Mouse (Mus musculus): ENCODE measurements around the gene Osbpl10. TPM values are rescaled to one million over a fixed set of nuclear protein-coding genes. Genes with fewer than 3 reads are reported as not detected.
A peak's percentile ranks its signal among the peaks of the same experiment; 100 is the strongest.

Gene Osbpl10
- polyA plus RNA-seq, 1 experiment from 2014 or later = 0.11 TPM

- no peaks in the 10 kb centered on the region for H3K36me3 ChIP-seq (ENCODE audit: control insufficient read depth, insufficient read depth)
- H3K4me3 ChIP-seq (ENCODE audit: low read depth, low read length) = no peak overlapping the region
- no peaks in the 10 kb centered on the region for H3K27me3 ChIP-seq (ENCODE audit: control insufficient read depth, insufficient read depth, low read depth, low read length)
- 10% methylated on average over 8 of the region's 8 CpGs for WGBS (ENCODE audit: insufficient replicate concordance)
- H3K9ac ChIP-seq (ENCODE audit: low read depth, low read length) = no peak overlapping the region
- ATAC-seq (ENCODE audit: low read depth) = peak; percentile 78
- H3K27ac ChIP-seq (ENCODE audit: low read length) = peak overlapping the region; percentile 81
- H3K9me3 ChIP-seq (replicated peaks; ENCODE audit: control insufficient read depth, low read length) = no peaks in the 10 kb centered on the region
- H3K4me2 ChIP-seq (ENCODE audit: low read depth, low read length) = peak overlapping the region; percentile 32; the same call in 1 of the 2 replicates
- peaks cover 23% of the 10 kb centered on the region for H3K4me1 ChIP-seq (ENCODE audit: control insufficient read depth, low read depth, low read length)
Measured at GRCm38 (mm10) chr9:115165996-115166395, 187.6 kb downstream of the Osbpl10 start.

GRCm38 (mm10) chr9:115169591-115169990 is 191.2 kb downstream of the Osbpl10 start:
- H3K9ac ChIP-seq (ENCODE audit: low read depth, low read length) = no peak overlapping the region
- no peak overlapping the region for H3K4me2 ChIP-seq (ENCODE audit: low read depth, low read length)
- no peak for ATAC-seq (ENCODE audit: low read depth)
- H3K27ac ChIP-seq (ENCODE audit: low read length) = no peak overlapping the region
- no peaks in the 10 kb centered on the region for H3K27me3 ChIP-seq (ENCODE audit: control insufficient read depth, insufficient read depth, low read depth, low read length)
- H3K4me1 ChIP-seq (ENCODE audit: control insufficient read depth, low read depth, low read length) = peaks cover 16% of the 10 kb centered on the region
- no peak overlapping the region for H3K4me3 ChIP-seq (ENCODE audit: low read depth, low read length)
- no peaks in the 10 kb centered on the region for H3K36me3 ChIP-seq (ENCODE audit: control insufficient read depth, insufficient read depth)
- 81% methylated on average over 13 of the region's 13 CpGs for WGBS (ENCODE audit: insufficient replicate concordance)
- H3K9me3 ChIP-seq (replicated peaks; ENCODE audit: control insufficient read depth, low read length) = no peaks in the 10 kb centered on the region

- no peak overlapping the region for H3K9ac ChIP-seq (ENCODE audit: low read depth, low read length)
- no peak overlapping the region for H3K4me3 ChIP-seq (ENCODE audit: low read depth, low read length)
- no peaks in the 10 kb centered on the region for H3K27me3 ChIP-seq (ENCODE audit: control insufficient read depth, insufficient read depth, low read depth, low read length)
- H3K27ac ChIP-seq (ENCODE audit: low read length) = no peak overlapping the region
- H3K4me1 ChIP-seq (ENCODE audit: control insufficient read depth, low read depth, low read length) = no peaks in the 10 kb centered on the region; the same call in 1 of the 2 replicates
- 74% methylated on average over 6 of the region's 6 CpGs for WGBS (ENCODE audit: insufficient replicate concordance)
- ATAC-seq (ENCODE audit: low read depth) = no peak
- no peaks in the 10 kb centered on the region for H3K36me3 ChIP-seq (ENCODE audit: control insufficient read depth, insufficient read depth)
- H3K9me3 ChIP-seq (replicated peaks; ENCODE audit: control insufficient read depth, low read length) = no peaks in the 10 kb centered on the region
- no peak overlapping the region for H3K4me2 ChIP-seq (ENCODE audit: low read depth, low read length)
Measured at GRCm38 (mm10) chr9:115172096-115172495, 193.7 kb downstream of the Osbpl10 start.

- no peak overlapping the region for H3K9ac ChIP-seq (ENCODE audit: low read depth, low read length)
- no peak overlapping the region for H3K27ac ChIP-seq (ENCODE audit: low read length)
- no peaks in the 10 kb centered on the region for H3K27me3 ChIP-seq (ENCODE audit: control insufficient read depth, insufficient read depth, low read depth, low read length)
- no peaks in the 10 kb centered on the region for H3K36me3 ChIP-seq (ENCODE audit: control insufficient read depth, insufficient read depth)
- WGBS (ENCODE audit: insufficient replicate concordance) = 72% methylated on average over 5 of the region's 5 CpGs
- no peaks in the 10 kb centered on the region for H3K9me3 ChIP-seq (replicated peaks; ENCODE audit: control insufficient read depth, low read length)
- H3K4me2 ChIP-seq (ENCODE audit: low read depth, low read length) = no peak overlapping the region
- no peak overlapping the region for H3K4me3 ChIP-seq (ENCODE audit: low read depth, low read length)
- no peak for ATAC-seq (ENCODE audit: low read depth)
- H3K4me1 ChIP-seq (ENCODE audit: control insufficient read depth, low read depth, low read length) = no peaks in the 10 kb centered on the region
Measured at GRCm38 (mm10) chr9:115179154-115179553, 200.8 kb downstream of the Osbpl10 start.

GRCm38 (mm10) chr9:115179935-115180334 is 201.6 kb downstream of the Osbpl10 start:
- no peak overlapping the region for H3K9ac ChIP-seq (ENCODE audit: low read depth, low read length)
- no peaks in the 10 kb centered on the region for H3K36me3 ChIP-seq (ENCODE audit: control insufficient read depth, insufficient read depth)
- 42% methylated on average over 8 of the region's 8 CpGs for WGBS (ENCODE audit: insufficient replicate concordance)
- H3K4me3 ChIP-seq (ENCODE audit: low read depth, low read length) = no peak overlapping the region
- H3K27ac ChIP-seq (ENCODE audit: low read length) = no peak overlapping the region
- ATAC-seq (ENCODE audit: low read depth) = no peak
- no peak overlapping the region for H3K4me2 ChIP-seq (ENCODE audit: low read depth, low read length)
- H3K27me3 ChIP-seq (ENCODE audit: control insufficient read depth, insufficient read depth, low read depth, low read length) = no peaks in the 10 kb centered on the region
- H3K9me3 ChIP-seq (replicated peaks; ENCODE audit: control insufficient read depth, low read length) = no peaks in the 10 kb centered on the region
- no peaks in the 10 kb centered on the region for H3K4me1 ChIP-seq (ENCODE audit: control insufficient read depth, low read depth, low read length)

- WGBS (ENCODE audit: insufficient replicate concordance) = 71% methylated on average over 11 of the region's 11 CpGs
Measured at GRCm38 (mm10) chr9:115186402-115186801, 208.0 kb downstream of the Osbpl10 start.

GRCm38 (mm10) chr9:115190376-115190942 is 212.1 kb downstream of the Osbpl10 start:
- no peaks in the 10 kb centered on the region for H3K9me3 ChIP-seq (replicated peaks; ENCODE audit: control insufficient read depth, low read length)
- H3K4me3 ChIP-seq (ENCODE audit: low read depth, low read length) = no peak overlapping the region
- no peak for ATAC-seq (ENCODE audit: low read depth)
- WGBS (ENCODE audit: insufficient replicate concordance) = 47% methylated on average over 9 of the region's 9 CpGs
- no peak overlapping the region for H3K27ac ChIP-seq (ENCODE audit: low read length)
- no peak overlapping the region for H3K9ac ChIP-seq (ENCODE audit: low read depth, low read length)
- no peaks in the 10 kb centered on the region for H3K27me3 ChIP-seq (ENCODE audit: control insufficient read depth, insufficient read depth, low read depth, low read length)
- H3K4me1 ChIP-seq (ENCODE audit: control insufficient read depth, low read depth, low read length) = peaks cover 4% of the 10 kb centered on the region
- no peaks in the 10 kb centered on the region for H3K36me3 ChIP-seq (ENCODE audit: control insufficient read depth, insufficient read depth)
- H3K4me2 ChIP-seq (ENCODE audit: low read depth, low read length) = no peak overlapping the region

More at GRCm38 (mm10) chr9:115186402-115186801, 208.0 kb downstream of the Osbpl10 start:
- no peak for ATAC-seq (ENCODE audit: low read depth)
- no peak overlapping the region for H3K4me2 ChIP-seq (ENCODE audit: low read depth, low read length)
- H3K4me1 ChIP-seq (ENCODE audit: control insufficient read depth, low read depth, low read length) = peaks cover 4% of the 10 kb centered on the region
- H3K9me3 ChIP-seq (replicated peaks; ENCODE audit: control insufficient read depth, low read length) = no peaks in the 10 kb centered on the region
- no peak overlapping the region for H3K4me3 ChIP-seq (ENCODE audit: low read depth, low read length)
- no peak overlapping the region for H3K27ac ChIP-seq (ENCODE audit: low read length)
- H3K9ac ChIP-seq (ENCODE audit: low read depth, low read length) = no peak overlapping the region
- H3K27me3 ChIP-seq (ENCODE audit: control insufficient read depth, insufficient read depth, low read depth, low read length) = no peaks in the 10 kb centered on the region
- no peaks in the 10 kb centered on the region for H3K36me3 ChIP-seq (ENCODE audit: control insufficient read depth, insufficient read depth)

- H3K4me3 ChIP-seq (ENCODE audit: low read depth, low read length) = no peak overlapping the region
Measured at GRCm38 (mm10) chr9:115192890-115193289, 214.5 kb downstream of the Osbpl10 start.

GRCm38 (mm10) chr9:115197082-115197481 is 218.7 kb downstream of the Osbpl10 start:
- no peak for ATAC-seq (ENCODE audit: low read depth)
- WGBS (ENCODE audit: insufficient replicate concordance) = 69% methylated on average over 7 of the region's 7 CpGs

More at GRCm38 (mm10) chr9:115192890-115193289, 214.5 kb downstream of the Osbpl10 start:
- Histone ChIP-seq H3K4me1 (ENCODE audit: control insufficient read depth, low read depth, low read length) (peaks cover 4% of the 10 kb centered on the region), H3K4me2 (ENCODE audit: low read depth, low read length) (no peak overlapping the region), H3K9me3 (replicated peaks; ENCODE audit: control insufficient read depth, low read length) (no peaks in the 10 kb centered on the region), H3K27me3 (ENCODE audit: control insufficient read depth, insufficient read depth, low read depth, low read length) (no peaks in the 10 kb centered on the region), H3K27ac (ENCODE audit: low read length) (no peak overlapping the region), H3K9ac (ENCODE audit: low read depth, low read length) (no peak overlapping the region), H3K36me3 (ENCODE audit: control insufficient read depth, insufficient read depth) (no peaks in the 10 kb centered on the region)
- ATAC-seq (ENCODE audit: low read depth) = no peak
- 68% methylated on average over 3 of the region's 3 CpGs for WGBS (ENCODE audit: insufficient replicate concordance)

More at GRCm38 (mm10) chr9:115197082-115197481, 218.7 kb downstream of the Osbpl10 start:
- Histone ChIP-seq H3K27me3 (ENCODE audit: control insufficient read depth, insufficient read depth, low read depth, low read length) (no peaks in the 10 kb centered on the region), H3K27ac (ENCODE audit: low read length) (no peak overlapping the region), H3K4me2 (ENCODE audit: low read depth, low read length) (no peak overlapping the region), H3K36me3 (ENCODE audit: control insufficient read depth, insufficient read depth) (no peaks in the 10 kb centered on the region), H3K9me3 (replicated peaks; ENCODE audit: control insufficient read depth, low read length) (no peaks in the 10 kb centered on the region), H3K4me3 (ENCODE audit: low read depth, low read length) (no peak overlapping the region), H3K9ac (ENCODE audit: low read depth, low read length) (no peak overlapping the region), H3K4me1 (ENCODE audit: control insufficient read depth, low read depth, low read length) (peaks cover 3% of the 10 kb centered on the region; the same call in 1 of the 2 replicates)
